Mouse (Mus musculus): ENCODE measurements around the gene Ltbp1.

DNA sequence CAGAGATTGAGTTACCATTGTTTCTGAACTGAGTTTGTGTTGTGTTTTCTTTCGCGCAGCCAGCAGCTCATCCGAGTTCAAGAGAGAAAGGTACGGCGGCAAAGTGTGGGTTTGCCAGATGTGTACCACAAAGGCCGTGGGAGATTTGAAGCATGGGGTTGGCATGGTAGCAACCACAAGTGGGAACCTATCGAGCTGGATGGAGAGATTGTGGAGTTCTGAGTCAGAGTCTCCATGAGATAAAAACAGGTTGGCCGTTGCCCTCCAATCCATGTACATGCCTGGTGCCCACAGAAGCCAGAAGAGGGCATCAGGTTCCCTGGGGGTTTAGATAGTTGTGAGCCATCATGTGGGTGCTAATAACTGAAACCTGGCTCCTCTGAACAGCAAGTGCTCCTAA, 42.1 kb upstream of the Ltbp1 start:
- TF ChIP-seq MAZ (IDR thresholded peaks at IDR 0.05; ENCODE audit: low read depth, low read length) (no peak), CTCF (conservative IDR thresholded peaks at IDR 0.05 in 1 of 2, IDR thresholded peaks at IDR 0.05 in 1 of 2; ENCODE audit: low read depth in 2 of 2, low read length in 2 of 2) (no peak), BHLHE40 (IDR thresholded peaks at IDR 0.05; ENCODE audit: low read depth, low read length) (no peak), POLR2A (IDR thresholded peaks at IDR 0.05; ENCODE audit: low read depth, low read length) (no peak), CHD2 (IDR thresholded peaks at IDR 0.05; ENCODE audit: low read length) (no peak), TBP (conservative IDR thresholded peaks at IDR 0.05; ENCODE audit: low read depth, low read length) (no peak), RCOR1 (conservative IDR thresholded peaks at IDR 0.05; ENCODE audit: low read depth, low read length) (no peak), ZNF384 (IDR thresholded peaks at IDR 0.05; ENCODE audit: low read depth, low read length) (no peak), USF1 (IDR thresholded peaks at IDR 0.05; ENCODE audit: low read depth, low read length) (no peak), ZKSCAN1 (IDR thresholded peaks at IDR 0.05; ENCODE audit: borderline replicate concordance, low read depth, low read length) (no peak), EP300 (IDR thresholded peaks at IDR 0.05; ENCODE audit: low read length) (no peak), MAX (IDR thresholded peaks at IDR 0.05; ENCODE audit: low read length) (no peak), RAD21 (IDR thresholded peaks at IDR 0.05; ENCODE audit: low read depth, low read length) (no peak)

Data from CH12.LX (cell line).